Mouse (Mus musculus) spleen, postnatal 4 days (tissue): Measurements from ENCODE around the gene Mdm2.
A peak's percentile ranks its signal among the peaks of the same experiment; 100 is the strongest.
"Not testable (repeated sequence)": the region's sequence is repeated elsewhere in the genome, so short reads cannot be mapped to it uniquely, and the experiment has no call there.

Experiments
- DNase-seq, 2 experiments: peaks; one replicate each; pipeline ENCODE4 v3.0.0; 2022; ENCODE audit warnings: low spot score in 2 of 2

The Mdm2 gene

GRCm38 (mm10) chr10:117713466-117713865 lies 2.9 kb upstream of the Mdm2 start:
- DNase-seq = no peak

- no peak for DNase-seq
Measured at GRCm38 (mm10) chr10:117712871-117713270, 2.3 kb upstream of the Mdm2 start.

DNA sequence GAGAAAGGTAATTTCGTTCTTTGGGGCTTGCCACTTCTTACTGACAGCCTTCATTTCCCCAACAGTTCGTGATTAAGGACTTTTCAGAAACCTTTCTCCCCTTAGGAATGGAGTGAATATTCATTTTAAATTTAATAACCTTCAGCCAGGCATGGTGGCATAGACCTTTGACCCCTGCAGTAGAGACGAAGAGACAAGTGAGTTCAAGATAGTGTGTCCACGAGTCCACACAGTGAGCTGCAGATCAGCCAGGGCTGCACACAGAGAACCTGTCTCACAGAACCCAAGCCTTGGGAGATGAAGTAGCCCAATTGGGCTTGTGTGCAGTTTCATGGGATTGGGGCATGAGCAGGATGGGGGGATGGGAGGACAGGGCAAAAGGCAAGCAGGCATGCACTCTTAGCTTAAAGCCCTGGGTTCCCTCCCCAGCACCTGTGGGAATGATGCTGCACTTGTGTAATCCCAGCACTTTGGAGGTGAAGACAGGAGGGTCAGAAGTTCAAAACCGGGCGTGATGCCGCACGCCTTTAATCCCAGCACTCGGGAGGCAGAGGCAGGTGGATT lies 1.7 kb upstream of the Mdm2 start:
- no peak for DNase-seq

DNA sequence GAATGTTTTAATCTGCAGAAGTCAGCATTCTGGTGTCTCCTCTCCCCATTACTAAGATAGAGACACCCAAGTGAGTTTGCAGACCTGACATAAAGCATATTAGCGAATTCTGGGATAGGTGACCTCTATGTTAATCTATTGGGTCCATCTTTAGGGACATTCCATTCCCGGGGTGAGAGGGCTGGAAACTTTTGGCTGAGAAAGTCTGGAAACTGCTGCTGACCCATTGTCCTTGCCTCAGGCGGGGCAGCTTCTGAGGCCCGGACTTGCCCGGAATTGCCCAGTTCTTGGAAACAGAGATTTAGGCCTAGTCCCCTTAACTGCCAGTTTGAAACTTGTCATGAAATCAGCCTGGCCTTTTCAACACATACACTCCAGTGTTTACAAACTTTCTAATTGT lies 850 bp upstream of the Mdm2 start:
- DNase-seq = no peak

GRCm38 (mm10) chr10:117709930-117710603 lies 491 bp downstream of the Mdm2 start:
- peak; percentile 74 to 88 for DNase-seq

GRCm38 (mm10) chr10:117709326-117709830 lies 1.2 kb downstream of the Mdm2 start:
- no peak for DNase-seq

DNA sequence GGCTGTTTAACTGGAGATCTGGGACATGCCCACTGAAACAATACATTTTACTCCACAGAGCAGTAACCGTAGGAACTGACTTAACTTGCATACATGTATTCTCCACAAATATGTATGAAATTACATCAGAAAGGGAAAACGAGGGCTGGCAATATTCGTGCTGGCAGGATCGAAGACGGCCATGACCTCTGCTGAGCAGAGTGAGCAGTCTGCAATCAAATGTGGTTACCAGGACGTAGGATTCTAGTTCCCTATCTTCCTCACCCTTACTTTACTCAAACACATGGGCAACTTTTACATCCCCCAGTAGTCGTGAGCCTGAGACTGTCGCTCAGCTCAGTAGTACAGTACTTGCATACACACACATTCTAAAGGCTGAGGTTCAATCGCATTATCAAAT lies 1.7 kb downstream of the Mdm2 start:
- DNase-seq = no peak

GRCm38 (mm10) chr10:117708376-117708775 lies 2.2 kb downstream of the Mdm2 start:
- no peak for DNase-seq

GRCm38 (mm10) chr10:117707114-117707838 lies 3.3 kb downstream of the Mdm2 start:
- DNase-seq = no peak

GRCm38 (mm10) chr10:117706440-117706839 lies 4.1 kb downstream of the Mdm2 start:
- DNase-seq = no peak

DNA sequence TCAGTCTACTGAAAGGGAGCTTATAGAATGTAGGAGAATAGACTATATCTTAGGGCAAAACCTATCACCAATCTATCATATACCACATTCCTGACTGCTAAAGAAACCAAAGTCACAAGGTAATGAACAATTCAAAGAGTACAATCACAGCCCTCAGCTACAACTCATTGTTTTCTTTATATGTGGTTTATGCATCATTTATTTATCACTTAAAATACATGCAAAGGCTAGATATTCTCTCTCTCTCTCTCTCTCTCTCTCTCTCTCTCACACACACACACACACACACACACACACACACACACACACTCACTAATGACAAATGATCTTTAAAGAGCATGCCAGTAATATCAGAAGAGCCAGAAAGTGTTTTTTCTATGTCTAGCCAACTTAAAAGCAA lies 4.8 kb downstream of the Mdm2 start:
- DNase-seq = no peak

- DNase-seq = no peak
Measured at GRCm38 (mm10) chr10:117704964-117705335, 5.6 kb downstream of the Mdm2 start.

DNA sequence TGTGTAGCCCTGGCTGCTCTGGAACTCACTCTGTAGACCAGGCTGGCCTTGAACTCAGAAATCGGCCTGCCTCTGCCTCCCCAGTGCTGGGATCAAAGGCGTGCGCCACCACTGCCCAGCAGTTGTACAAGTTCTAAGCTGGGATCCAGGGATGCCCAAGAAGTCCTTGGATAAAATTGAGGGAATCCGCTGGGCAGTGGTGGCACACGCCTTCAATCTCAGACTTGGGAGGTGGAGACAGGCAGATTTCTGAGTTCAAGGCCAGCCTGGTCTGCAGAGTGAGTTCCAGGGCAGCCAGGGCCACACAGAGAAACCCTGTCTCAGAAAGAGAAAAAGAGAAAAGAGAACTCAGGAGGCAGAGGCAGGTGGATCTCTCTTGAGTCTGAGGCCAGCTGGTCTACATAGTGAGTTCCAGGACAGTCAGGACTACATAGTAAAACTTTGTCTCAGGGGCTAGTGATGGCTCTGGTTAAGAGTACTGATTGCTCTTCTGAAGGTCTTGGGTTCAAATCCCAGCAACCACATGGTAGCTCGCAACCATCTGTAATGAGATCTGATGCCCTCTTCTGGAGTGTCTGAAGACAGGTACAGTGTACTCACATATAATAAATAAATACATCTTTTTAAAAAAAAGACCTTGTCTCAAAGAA lies 6.1 kb downstream of the Mdm2 start:
- not testable (repeated sequence) for DNase-seq

DNA sequence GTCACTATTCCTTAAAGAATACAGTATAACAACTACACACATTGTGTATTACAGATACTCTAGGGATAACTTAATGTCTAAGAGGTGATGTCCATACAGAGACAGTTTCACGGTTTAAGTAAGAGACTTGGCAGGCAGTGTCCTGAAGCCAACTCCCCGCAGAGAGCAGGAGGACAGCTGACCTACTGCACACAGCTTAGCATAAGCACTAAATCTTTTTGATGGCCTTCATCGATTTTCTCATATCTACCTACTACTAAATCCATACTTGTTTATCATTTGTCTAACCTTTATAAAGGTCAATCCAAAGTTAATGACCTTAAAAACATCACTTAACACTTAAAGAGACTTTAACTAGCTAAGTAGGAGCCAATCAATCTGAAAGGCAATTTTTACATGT lies 7.1 kb downstream of the Mdm2 start:
- DNase-seq = no peak

DNA sequence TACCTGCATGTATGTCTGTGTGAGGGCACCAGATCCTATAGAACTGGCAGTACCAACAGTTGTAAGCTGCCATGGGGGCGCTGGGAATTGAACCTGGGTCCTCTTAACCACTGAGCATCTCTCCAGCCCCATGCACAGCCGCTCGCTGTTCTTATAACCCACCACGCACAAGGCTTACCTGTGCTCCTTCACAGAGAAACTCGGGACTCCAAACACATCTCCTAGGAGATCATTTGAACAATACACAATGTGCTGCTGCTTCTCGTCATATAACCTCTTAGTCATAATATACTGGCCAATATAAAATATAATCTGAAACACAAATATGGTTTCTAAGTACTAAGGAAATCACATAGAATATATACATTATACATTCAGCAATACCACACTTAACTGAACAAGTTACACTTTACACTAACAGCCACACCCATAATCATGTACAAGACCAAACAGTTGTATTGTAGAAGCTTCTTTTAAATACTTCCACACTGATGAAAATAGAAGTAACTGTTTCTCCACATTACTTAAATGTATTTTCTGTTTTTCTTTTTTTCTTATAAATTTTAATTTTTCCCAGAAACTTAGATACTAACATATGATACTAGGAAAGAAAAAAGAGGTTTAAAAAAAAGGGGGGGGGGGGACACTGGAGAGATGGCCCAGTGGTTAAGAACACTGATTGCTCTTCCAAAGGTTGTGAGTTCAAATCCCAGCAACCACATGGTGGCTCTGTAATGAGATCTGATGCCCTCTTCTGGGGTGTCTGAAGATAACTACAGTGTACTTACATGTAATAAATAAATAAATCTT lies 8.3 kb downstream of the Mdm2 start:
- no peak for DNase-seq

DNA sequence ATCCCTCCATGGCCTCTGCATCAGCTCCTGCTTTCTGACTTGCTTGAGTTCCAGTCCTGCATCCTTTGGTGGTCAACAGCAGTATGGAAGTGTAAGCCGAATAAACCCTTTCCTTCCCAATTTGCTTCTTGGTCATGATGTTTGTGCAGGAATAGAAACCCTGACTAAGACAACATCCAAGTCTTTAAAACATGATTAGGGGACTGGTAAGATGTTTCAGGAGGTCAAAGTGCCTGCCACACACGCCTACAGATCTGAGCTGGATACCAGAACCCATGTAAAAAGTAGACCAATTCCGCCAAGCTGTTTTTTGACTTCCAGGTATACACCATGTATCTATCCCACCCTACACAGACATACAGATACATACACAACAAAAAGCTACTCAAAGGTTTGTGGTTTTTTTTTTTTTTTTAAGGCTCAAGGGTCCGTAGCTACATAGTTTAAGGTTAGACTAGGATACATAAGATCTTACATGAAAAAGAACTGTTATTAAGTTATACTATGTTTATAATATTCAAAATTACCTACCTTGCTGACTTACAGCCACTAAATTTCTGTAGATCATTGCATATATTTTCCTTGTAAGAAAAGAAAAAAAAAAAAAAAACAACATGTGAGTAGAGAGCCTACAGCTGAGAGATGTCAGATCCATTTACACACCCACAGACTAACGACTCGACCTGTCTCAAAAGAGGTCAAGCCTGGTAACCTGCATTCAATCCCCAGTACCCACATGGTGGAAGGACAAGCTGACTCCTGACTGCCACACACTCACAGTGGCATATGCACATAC lies 9.3 kb downstream of the Mdm2 start:
- DNase-seq = no peak

GRCm38 (mm10) chr10:117700450-117700849 lies 10.1 kb downstream of the Mdm2 start:
- no peak for DNase-seq

GRCm38 (mm10) chr10:117699914-117700313 lies 10.6 kb downstream of the Mdm2 start:
- DNase-seq = no peak

DNA sequence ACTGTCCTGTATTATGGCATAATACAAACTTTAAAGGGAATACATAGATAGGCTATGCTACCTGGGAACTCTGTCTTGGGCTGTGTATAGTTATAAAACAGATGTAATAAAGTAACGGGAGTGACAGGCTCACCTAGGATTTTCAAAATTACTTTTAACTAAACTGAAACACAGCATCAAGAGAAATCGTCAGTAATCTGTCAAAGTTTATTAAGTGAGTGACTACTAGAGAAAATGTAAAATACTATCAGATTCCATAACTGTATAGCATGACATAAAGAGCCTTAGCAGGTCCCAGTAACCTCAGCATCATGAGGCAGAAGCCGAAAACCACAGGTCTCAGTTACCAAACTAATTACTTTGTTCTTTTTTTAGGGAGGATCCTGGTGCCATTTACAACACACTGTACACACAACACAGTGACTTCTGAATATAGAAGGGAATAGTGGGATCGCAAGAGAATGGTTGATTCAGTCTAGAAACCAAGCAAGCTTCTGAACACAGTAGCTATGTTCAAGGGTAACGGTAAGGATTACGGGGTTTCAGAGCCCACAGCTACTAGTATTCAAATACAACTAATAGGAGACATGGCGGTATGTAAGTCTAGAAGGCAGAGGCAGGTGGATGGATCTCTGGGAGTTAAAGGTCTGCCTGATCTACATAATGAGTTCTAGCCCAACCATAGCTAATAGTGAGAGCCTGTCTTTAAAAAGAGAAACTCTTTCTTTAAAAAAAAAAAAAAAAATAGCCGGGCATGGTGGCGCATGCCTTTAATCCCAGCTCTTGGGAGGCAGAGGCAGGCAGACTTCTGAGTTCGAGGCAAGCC lies 12.0 kb downstream of the Mdm2 start:
- DNase-seq = no peak

- DNase-seq = no peak
Measured at GRCm38 (mm10) chr10:117697561-117698115, 12.9 kb downstream of the Mdm2 start.
